Mouse (Mus musculus) liver, embryonic 18 days (tissue): ENCODE results near the gene Ang2. TPM values are rescaled to one million over a fixed set of nuclear protein-coding genes. Genes with fewer than 3 reads are reported as not detected.

Experiments
- polyA plus RNA-seq: library from polyadenylated mRNA; depleted of rRNA; stranded (reverse); fragments of >200 nt; gene quantifications from 2 replicates; pipeline ENCODE4 v1.2.3, GENCODE M21; 2012; rRNA removed

Gene Ang2
- polyA plus RNA-seq, result not detected in 2 replicates

GRCm38 (mm10) chr14:51199098-51200023 is at the start of gene Ang2:
Gene Ang2 (minus strand): TSS chr14:51199148.

GRCm38 (mm10) chr14:51203115-51203514 is 4.2 kb upstream of the Ang2 start, which contains the start of gene Ear14:
Gene Ear14 (plus strand): TSS chr14:51203391.

GRCm38 (mm10) chr14:51161976-51162375 is 37.0 kb downstream of the Ang2 start, which contains the start of gene Rnase2b:
Gene Rnase2b (plus strand): TSS chr14:51162260.

GRCm38 (mm10) chr14:51146685-51147084 is 52.3 kb downstream of the Ang2 start, which contains the start of gene Rnase1:
Gene Rnase1 (minus strand): TSS chr14:51146785.

Other genes starting within 250 kb of the Ang2 start
- 6.7 and 8.1 TPM in 2 replicates for gene Pnp2, start 243.2 kb downstream of the Ang2 start, polyA plus RNA-seq
- 0.02 and 0.05 TPM in 2 replicates for gene Rnase10, start 191.4 kb downstream of the Ang2 start, polyA plus RNA-seq
- not detected in 2 replicates for gene Rnase9, start 157.3 kb downstream of the Ang2 start, polyA plus RNA-seq
- gene Rnase11, start 149.0 kb downstream of the Ang2 start, polyA plus RNA-seq, result 0.06 TPM in 1 of 2 replicates, not detected in the other
- 1.3 and 1.7 TPM in 2 replicates for gene Rnase12, start 141.5 kb downstream of the Ang2 start, polyA plus RNA-seq
- gene Olfr750, start 124.7 kb downstream of the Ang2 start, polyA plus RNA-seq, result not detected in 2 replicates
- gene Rnase4, start 108.1 kb downstream of the Ang2 start, polyA plus RNA-seq, result 29.7 and 48.3 TPM in 2 replicates
- gene Ang, start 108.0 kb downstream of the Ang2 start, polyA plus RNA-seq, result 11.6 and 17.1 TPM in 2 replicates
- gene Eddm3b, start 84.7 kb downstream of the Ang2 start, polyA plus RNA-seq, result not detected in 2 replicates
- 2.6 and 4.3 TPM in 2 replicates for gene Rnase6, start 75.2 kb downstream of the Ang2 start, polyA plus RNA-seq
- gene Rnase1, start 52.4 kb downstream of the Ang2 start, polyA plus RNA-seq, result 0.07 and 0.82 TPM in 2 replicates
- gene Rnase2b, start 36.9 kb downstream of the Ang2 start, polyA plus RNA-seq, result not detected in 2 replicates
- not detected in 2 replicates for gene Ear14, start 4.2 kb upstream of the Ang2 start, polyA plus RNA-seq
- not detected in 2 replicates for gene Rnase2a, start 57.0 kb upstream of the Ang2 start, polyA plus RNA-seq
- gene Gm7247, start 162.6 kb upstream of the Ang2 start, polyA plus RNA-seq, result not detected in 2 replicates
- not detected in 2 replicates for gene Vmn2r88, start 211.7 kb upstream of the Ang2 start, polyA plus RNA-seq